Mouse (Mus musculus) brain, embryonic 14.5 days (tissue): ENCODE measurements around the gene Rab5c.

Source experiments
- CTCF ChIP-seq: fragments of 200-500 bp; IDR thresholded peaks from 2 replicates; pipeline ENCODE4 v1.5.1; 2012; ENCODE audit warnings: inconsistent platforms, mild to moderate bottlenecking, moderate library complexity, borderline replicate concordance; ENCODE audit not compliant: insufficient read depth, insufficient read length; ENCODE audit errors: extremely low read depth
- POLR2A ChIP-seq: fragments of 200-500 bp; IDR thresholded peaks from 2 replicates; pipeline ENCODE4 v1.6.1; 2012; ENCODE audit warnings: mild to moderate bottlenecking, inconsistent platforms, borderline replicate concordance; ENCODE audit not compliant: poor library complexity, insufficient read depth, insufficient read length, severe bottlenecking; ENCODE audit errors: extremely low read depth

- TF ChIP-seq CTCF (no peak), POLR2A (no peak)
These were observed 52.6 kb downstream of the Rab5c start for GRCm38 (mm10) chr11:100685371-100685770.
